Mouse (Mus musculus) Muller cell, postnatal 12 days (primary cell): ENCODE data around the gene Htr5b.

Source experiments
- DNase-seq: peaks from one replicate; pipeline ENCODE4 v3.0.0-alpha.2; 2015; ENCODE audit errors: inconsistent ontology term

The Htr5b gene

GRCm38 (mm10) chr1:121486803-121487202 lies 41.5 kb downstream of the Htr5b start:
- no peak for DNase-seq

GRCm38 (mm10) chr1:121483091-121483490 lies 45.2 kb downstream of the Htr5b start:
- peak; percentile 38 for DNase-seq

DNA sequence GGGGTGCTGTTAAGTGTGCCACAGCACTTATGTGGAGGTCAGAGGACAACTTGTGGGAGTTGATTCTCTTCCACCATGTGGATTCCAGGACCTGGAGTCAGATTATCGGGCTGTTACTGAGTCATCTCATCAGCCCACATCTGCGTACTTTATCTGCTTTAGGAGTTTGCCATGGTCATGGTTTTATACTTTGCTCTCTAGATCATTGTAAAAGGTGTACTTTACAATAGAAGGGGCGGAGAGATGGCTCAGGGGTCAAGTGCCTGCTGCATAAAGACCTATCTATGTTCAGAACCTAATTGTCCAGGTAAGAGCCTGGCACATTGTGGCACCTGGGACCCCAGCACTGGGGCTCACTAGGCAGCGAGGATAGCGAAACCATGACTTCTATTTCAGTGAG lies 48.9 kb downstream of the Htr5b start:
- DNase-seq: no peak

GRCm38 (mm10) chr1:121478284-121478980 lies 49.8 kb downstream of the Htr5b start:
- DNase-seq: no peak

DNA sequence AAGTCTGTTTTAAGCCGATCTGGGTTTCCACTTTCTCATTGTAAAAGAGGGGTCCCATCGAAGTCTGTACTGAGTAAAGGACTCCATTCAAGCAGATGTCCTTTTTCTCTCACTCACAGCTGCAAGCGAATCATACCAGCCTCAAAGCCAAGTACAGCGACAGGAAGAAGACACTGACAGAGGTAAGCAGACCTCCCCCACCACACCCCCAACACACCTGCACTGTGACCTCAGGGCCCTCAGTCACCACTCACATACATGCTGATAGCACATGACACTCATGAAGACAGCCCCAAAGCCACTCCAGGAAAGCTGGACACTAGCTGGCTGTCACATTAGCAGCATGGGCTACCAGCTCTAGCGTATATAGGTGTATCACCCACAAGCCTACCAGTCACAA lies 50.5 kb downstream of the Htr5b start:
- no peak for DNase-seq

GRCm38 (mm10) chr1:121471503-121471902 lies 56.8 kb downstream of the Htr5b start:
- no peak for DNase-seq

GRCm38 (mm10) chr1:121468271-121468670 lies 60.0 kb downstream of the Htr5b start:
- peak; percentile 20 for DNase-seq

GRCm38 (mm10) chr1:121466276-121466675 lies 62.0 kb downstream of the Htr5b start:
- no peak for DNase-seq

GRCm38 (mm10) chr1:121463806-121464205 lies 64.5 kb downstream of the Htr5b start:
- DNase-seq: no peak

GRCm38 (mm10) chr1:121462643-121463042 lies 65.6 kb downstream of the Htr5b start:
- DNase-seq: no peak

DNA sequence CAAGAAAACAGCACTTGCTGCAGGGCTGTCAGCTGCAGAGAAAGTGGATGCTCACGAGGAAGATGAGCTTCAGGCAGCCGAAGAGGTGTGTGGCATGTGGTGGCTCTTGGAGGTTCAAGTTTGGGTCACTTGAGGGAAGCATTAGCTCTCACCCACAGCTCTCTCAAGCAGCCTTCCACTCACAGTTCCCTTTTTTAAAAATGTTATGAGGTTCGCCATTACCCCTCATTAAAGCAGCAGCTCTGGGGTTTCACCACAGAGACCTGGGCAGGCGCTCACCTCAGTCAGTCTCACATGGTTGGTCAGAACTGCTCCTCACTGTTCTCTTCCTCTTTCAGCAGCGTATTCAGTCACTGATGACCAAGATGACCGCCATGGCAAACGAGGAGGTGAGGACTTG lies 66.4 kb downstream of the Htr5b start:
- no peak for DNase-seq

- DNase-seq: no peak
Observed at GRCm38 (mm10) chr1:121460077-121460476, 68.2 kb downstream of the Htr5b start.
